Mouse (Mus musculus): ENCODE measurements at regions not wholly inside any gene's neighbourhood (a gene's known extent, or its start where the extent isn't known, plus 50 kb on each side); places are given as distances from the start of the nearest gene placed in this dataset.

GRCm38 (mm10) chr14:48942882-48943281, 123.0 kb upstream of the Ap5m1 start:
- DNase-seq (ENCODE audit: extremely low spot score, low spot score), result no peak

GRCm38 (mm10) chr14:48930886-48931285, 135.0 kb upstream of the Ap5m1 start:
- DNase-seq (ENCODE audit: extremely low spot score, low spot score), result no peak

GRCm38 (mm10) chr14:48925870-48926269, 140.0 kb upstream of the Ap5m1 start:
- no peak for DNase-seq (ENCODE audit: extremely low spot score, low spot score)

- DNase-seq (ENCODE audit: extremely low spot score, low spot score), result no peak
These were observed 156.5 kb upstream of the Ap5m1 start for GRCm38 (mm10) chr14:48909420-48909819.

GRCm38 (mm10) chr14:48907991-48908698, 157.8 kb upstream of the Ap5m1 start:
- no peak for DNase-seq (ENCODE audit: extremely low spot score, low spot score)

- DNase-seq (ENCODE audit: extremely low spot score, low spot score), result no peak
These were observed 158.4 kb upstream of the Ap5m1 start for GRCm38 (mm10) chr14:48907403-48907973.

- no peak for DNase-seq (ENCODE audit: extremely low spot score, low spot score)
These were observed 158.9 kb upstream of the Ap5m1 start for GRCm38 (mm10) chr14:48906956-48907355.

GRCm38 (mm10) chr14:48904576-48904975, 161.3 kb upstream of the Ap5m1 start:
- no peak for DNase-seq (ENCODE audit: extremely low spot score, low spot score)

- no peak for DNase-seq (ENCODE audit: extremely low spot score, low spot score)
These were observed 162.4 kb upstream of the Ap5m1 start for GRCm38 (mm10) chr14:48903526-48903925.

GRCm38 (mm10) chr14:48900201-48900600, 165.7 kb upstream of the Ap5m1 start:
- no peak for DNase-seq (ENCODE audit: extremely low spot score, low spot score)

GRCm38 (mm10) chr14:48897140-48897539, 168.8 kb upstream of the Ap5m1 start:
- DNase-seq (ENCODE audit: extremely low spot score, low spot score), result no peak

- no peak for DNase-seq (ENCODE audit: extremely low spot score, low spot score)
These were observed 169.7 kb upstream of the Ap5m1 start for GRCm38 (mm10) chr14:48896235-48896634.

- DNase-seq (ENCODE audit: extremely low spot score, low spot score), result no peak
These were observed 174.7 kb upstream of the Ap5m1 start for GRCm38 (mm10) chr14:48891216-48891615.

GRCm38 (mm10) chr14:48888954-48889353, 176.9 kb upstream of the Ap5m1 start:
- DNase-seq (ENCODE audit: extremely low spot score, low spot score), result peak; percentile 41

- no peak for DNase-seq (ENCODE audit: extremely low spot score, low spot score)
These were observed 185.9 kb upstream of the Ap5m1 start for GRCm38 (mm10) chr14:48880041-48880440.

- no peak for DNase-seq (ENCODE audit: extremely low spot score, low spot score)
These were observed 187.8 kb upstream of the Ap5m1 start for GRCm38 (mm10) chr14:48877998-48878657.

- no peak for DNase-seq (ENCODE audit: extremely low spot score, low spot score)
These were observed 194.6 kb upstream of the Ap5m1 start for GRCm38 (mm10) chr14:48871313-48871712.

GRCm38 (mm10) chr14:48869956-48870355, 195.9 kb upstream of the Ap5m1 start:
- no peak for DNase-seq (ENCODE audit: extremely low spot score, low spot score)

GRCm38 (mm10) chr14:48855453-48855852, 181.8 kb upstream of the Otx2 start:
- no peak for DNase-seq (ENCODE audit: extremely low spot score, low spot score)

- DNase-seq (ENCODE audit: extremely low spot score, low spot score), result no peak
These were observed 180.7 kb upstream of the Otx2 start for GRCm38 (mm10) chr14:48854188-48854924.

GRCm38 (mm10) chr14:48853479-48854187, 180.0 kb upstream of the Otx2 start:
- DNase-seq (ENCODE audit: extremely low spot score, low spot score), result peak; percentile 22

Measured in neural tube, embryonic 10.5 days (tissue).